Mouse (Mus musculus): ENCODE data around the gene Dnajc3.

- TF ChIP-seq GATA1 (IDR thresholded peaks at IDR 0.05; ENCODE audit: borderline replicate concordance, low read length), result no peak
- no peak for TF ChIP-seq FLI1 (IDR thresholded peaks at IDR 0.05; ENCODE audit: low read length)
Observed at GRCm38 (mm10) chr14:118938551-118938950, 775 bp downstream of the Dnajc3 start.

All from megakaryocyte, embryonic 14.5 days (primary cell).